Mouse (Mus musculus) kidney, adult 2 months (tissue): Measurements from ENCODE around the gene Cfap54.

Experiments
- CTCF ChIP-seq: fragments of 200-500 bp; conservative IDR thresholded peaks from 2 replicates; pipeline ENCODE4 v1.5.1; 2011; ENCODE audit warnings: low read depth, mild to moderate bottlenecking, control low read depth, low read length, moderate library complexity, mixed read lengths; ENCODE audit not compliant: insufficient read depth, insufficient read length
- POLR2A ChIP-seq: fragments of 200-500 bp; IDR thresholded peaks from one replicate; pipeline ENCODE4 v1.6.1; 2011; ENCODE audit warnings: low read depth, low read length, control low read depth

- no peak for TF ChIP-seq CTCF
- no peak for TF ChIP-seq POLR2A
These were observed 7.1 kb upstream of the Cfap54 start for GRCm38 (mm10) chr10:93088396-93089048.
